ENCODE assay signal across 29 mouse cellular contexts in the genomic region with DNA sequence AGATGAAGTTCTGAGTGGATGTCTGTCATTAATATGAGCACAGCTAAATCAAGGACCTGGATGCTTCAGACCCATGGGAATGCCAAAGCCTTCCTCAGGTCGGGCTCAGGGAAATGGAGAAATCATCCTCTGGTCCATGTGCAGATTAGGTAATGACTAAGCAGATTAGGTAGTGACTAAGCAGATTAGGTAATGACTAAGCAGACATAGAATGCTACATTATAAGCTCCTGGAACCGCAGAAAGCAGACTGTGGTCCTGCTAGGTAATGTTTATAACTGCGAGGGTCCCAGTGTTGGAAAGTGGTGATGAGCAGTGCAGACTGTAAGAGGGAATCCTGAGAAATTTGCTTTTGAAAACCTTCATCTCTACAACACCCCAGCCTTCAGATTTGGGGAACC. TPM values are rescaled to one million over a fixed set of nuclear protein-coding genes. Genes with fewer than 3 reads are reported as not detected.
DNase-seq lines count a peak whose midpoint lies in the region; ATAC-seq and TF ChIP-seq lines count a peak whose summit lies in the region.
"Had no signal": no experiment of that assay in that cellular context is flagged by ENCODE, and none has a peak within 500 bp of the region (broad histone marks: within the 10 kb centered on the region; RNA-seq: fewer than 3 reads in every experiment).

No protein-coding gene starts in this region.

- TF ChIP-seq CTCF in liver, embryonic 14.5 days (IDR thresholded peaks at IDR 0.05; ENCODE audit: low read depth) = no peak
- no peak for TF ChIP-seq CTCF in layer of hippocampus, adult 2 months (conservative IDR thresholded peaks at IDR 0.05)

- no peak overlapping the region for H3K4me3 ChIP-seq in forebrain, embryonic 11.5 days (ENCODE audit: low read depth, low read length)
- H3K4me3 ChIP-seq in forebrain, embryonic 16.5 days (replicated peaks; ENCODE audit: low read length) = no peak overlapping the region
- H3K4me3 ChIP-seq in liver, embryonic 14.5 days (ENCODE audit: insufficient read depth in 1 of 2, low read depth in 2 of 2, low read length in 2 of 2) = no peak overlapping the region
- H3K4me3 ChIP-seq in layer of hippocampus, adult 2 months = no peak overlapping the region
- H3K4me3 ChIP-seq: embryonic facial prominence, embryonic 12.5 days; forebrain, embryonic 12.5 days; hindbrain, embryonic 13.5 days; limb, embryonic 13.5 days; megakaryocyte, embryonic 14.5 days had no signal

- no peak for ATAC-seq in forebrain, embryonic 11.5 days (replicated peaks; ENCODE audit: low FRiP score)
- ATAC-seq in forebrain, embryonic 16.5 days = no peak
- no peak for ATAC-seq in liver, embryonic 14.5 days (ENCODE audit: insufficient read depth)
- ATAC-seq: CD4-positive, CD25-positive, alpha-beta regulatory T cell, adult 4 months; intestine, embryonic 16.5 days; lung, postnatal 0 days; Patski had no signal

- no peak overlapping the region for H3K27ac ChIP-seq in forebrain, embryonic 11.5 days (ENCODE audit: low read depth, low read length)
- no peak overlapping the region for H3K27ac ChIP-seq in forebrain, embryonic 16.5 days (ENCODE audit: low read length)
- no peak overlapping the region for H3K27ac ChIP-seq in liver, embryonic 14.5 days
- H3K27ac ChIP-seq in layer of hippocampus, adult 2 months = no peak overlapping the region
- H3K27ac ChIP-seq: embryonic facial prominence, embryonic 12.5 days; forebrain, embryonic 12.5 days; hindbrain, embryonic 13.5 days; kidney, postnatal 0 days; limb, embryonic 13.5 days had no signal

- no peak overlapping the region for H3K4me2 ChIP-seq in forebrain, embryonic 11.5 days (ENCODE audit: low read depth, low read length, severe bottlenecking)
- H3K4me2 ChIP-seq in forebrain, embryonic 16.5 days (ENCODE audit: low read length) = no peak overlapping the region
- peak overlapping the region; percentile 26 for H3K4me2 ChIP-seq in liver, embryonic 14.5 days (ENCODE audit: low read depth)
- H3K4me2 ChIP-seq: embryonic facial prominence, embryonic 12.5 days; forebrain, embryonic 12.5 days; hindbrain, embryonic 13.5 days; limb, embryonic 13.5 days had no signal

- H3K4me1 ChIP-seq in forebrain, embryonic 11.5 days (replicated peaks; ENCODE audit: control insufficient read depth, insufficient read depth, low read length) = peaks cover 3% of the 10 kb centered on the region
- peaks cover 7% of the 10 kb centered on the region for H3K4me1 ChIP-seq in forebrain, embryonic 16.5 days (replicated peaks; ENCODE audit: control insufficient read depth, insufficient read depth, low read length)
- peaks cover 14 to 30% of the 10 kb centered on the region in 2 experiments for H3K4me1 ChIP-seq in liver, embryonic 14.5 days (replicated peaks; ENCODE audit: control insufficient read depth in 2 of 2, insufficient read depth in 2 of 2, low read length in 1 of 2)

- peak; percentile 51 for TF ChIP-seq EP300 in liver, embryonic 14.5 days (IDR thresholded peaks at IDR 0.05; ENCODE audit: low read depth)

- no peaks in the 10 kb centered on the region; the same call in 1 of the 2 replicates for H3K27me3 ChIP-seq in forebrain, embryonic 11.5 days (ENCODE audit: control insufficient read depth, insufficient read depth, low read length)
- no peaks in the 10 kb centered on the region for H3K27me3 ChIP-seq in forebrain, embryonic 16.5 days (replicated peaks; ENCODE audit: control insufficient read depth, insufficient read depth, low read length)
- H3K27me3 ChIP-seq in liver, embryonic 14.5 days (ENCODE audit: control insufficient read depth, insufficient read depth, low read length) = peaks cover 2% of the 10 kb centered on the region; the same call in 1 of the 2 replicates
- H3K27me3 ChIP-seq: hindbrain, embryonic 13.5 days; limb, embryonic 13.5 days; megakaryocyte, embryonic 14.5 days; Patski had no signal

- peak; percentile 13 for DNase-seq in forebrain, embryonic 11.5 days (ENCODE audit: low spot score)
- DNase-seq in retina, adult 2 months (ENCODE audit: low read depth, low spot score) = peak; percentile 61
- DNase-seq in retina, embryonic 14.5 days (ENCODE audit: low spot score) = no peak
- peak in 2 of 3 experiments; percentile 50 to 51 for DNase-seq in liver, embryonic 14.5 days (ENCODE audit: low read depth in 3 of 3, low spot score in 3 of 3)
- DNase-seq in ovary, postnatal 36 days (ENCODE audit: low spot score) = no peak
- no peak for DNase-seq in kidney, postnatal 25 days
- no peak for DNase-seq in layer of hippocampus, adult 2 months (ENCODE audit: low spot score in 2 of 2)
- DNase-seq: adrenal gland, postnatal 14 days; cerebellum, adult 11-12 months; cerebellum, adult 9-11 months; embryo, embryonic 11 days; gastrocnemius, postnatal 10 days; heart, postnatal 36 days; kidney, adult 8-10 months; lung, adult 18-20 months; lung, postnatal 4 days; midbrain, embryonic 14.5 days; right cerebral cortex, postnatal 14 days had no signal

- WGBS in forebrain, embryonic 11.5 days = 84% methylated on average over 3 of the region's 3 CpGs
- WGBS in forebrain, embryonic 16.5 days = 77% methylated on average over 3 of the region's 3 CpGs
- 53% methylated on average over 3 of the region's 3 CpGs for WGBS in liver, embryonic 14.5 days (ENCODE audit: insufficient replicate concordance)

- H3K36me3 ChIP-seq in forebrain, embryonic 11.5 days (ENCODE audit: control insufficient read depth, insufficient read depth, low read length) = no peaks in the 10 kb centered on the region
- no peaks in the 10 kb centered on the region for H3K36me3 ChIP-seq in forebrain, embryonic 16.5 days (ENCODE audit: control insufficient read depth, insufficient read depth)
- no peaks in the 10 kb centered on the region for H3K36me3 ChIP-seq in liver, embryonic 14.5 days (replicated peaks; ENCODE audit: control insufficient read depth, insufficient read depth, low read depth)
- H3K36me3 ChIP-seq: embryonic facial prominence, embryonic 12.5 days; forebrain, embryonic 12.5 days; hindbrain, embryonic 13.5 days; limb, embryonic 13.5 days had no signal

- H3K9me3 ChIP-seq in forebrain, embryonic 11.5 days (ENCODE audit: control insufficient read depth, low read length) = no peaks in the 10 kb centered on the region
- no peaks in the 10 kb centered on the region for H3K9me3 ChIP-seq in forebrain, embryonic 16.5 days (ENCODE audit: control insufficient read depth, low read length)
- H3K9me3 ChIP-seq in liver, embryonic 14.5 days (ENCODE audit: control insufficient read depth, low read length) = no peaks in the 10 kb centered on the region
- H3K9me3 ChIP-seq: embryonic facial prominence, embryonic 12.5 days; forebrain, embryonic 12.5 days; hindbrain, embryonic 13.5 days; limb, embryonic 13.5 days; megakaryocyte, embryonic 14.5 days had no signal

- H3K9ac ChIP-seq in forebrain, embryonic 11.5 days (ENCODE audit: low read length) = no peak overlapping the region
- no peak overlapping the region for H3K9ac ChIP-seq in forebrain, embryonic 16.5 days (replicated peaks; ENCODE audit: low read depth, low read length)
- H3K9ac ChIP-seq in liver, embryonic 14.5 days (replicated peaks) = no peak overlapping the region
- H3K9ac ChIP-seq: embryonic facial prominence, embryonic 12.5 days; forebrain, embryonic 12.5 days; hindbrain, embryonic 13.5 days; limb, embryonic 13.5 days had no signal

RNA-seq across cellular contexts. Expression of gene Sertad2, which starts 4.6 kb away (rescaled TPM):
- polyA plus RNA-seq in forebrain, embryonic 11.5 days (2014; fragmentation: Nextera tagmentation; extraction: Ambion mirVana) = 26.5 and 29.4 TPM in 2 replicates
- 30.3 and 38.0 TPM in 2 replicates for polyA plus RNA-seq in forebrain, embryonic 16.5 days (2015; fragmentation: Nextera tagmentation; extraction: Ambion mirVana)
- polyA plus RNA-seq in liver, embryonic 14.5 days (2012; rRNA removed) = 10.5 and 11.6 TPM in 2 replicates
- polyA plus RNA-seq in liver, embryonic 14.5 days (2014; fragmentation: Nextera tagmentation; extraction: Ambion mirVana) = 22.5 and 23.6 TPM in 2 replicates
- total RNA-seq in layer of hippocampus, adult 2 months (2021) = 10 to 100 TPM; 21.5 to 25.6 TPM

Comparison
In these comparisons a context has a peak if more than half of its experiments do, and no peak if none do; other contexts are left out.
1. DNase-seq: peak in forebrain, embryonic 11.5 days (single experiment), retina, adult 2 months (single experiment) and liver, embryonic 14.5 days (2 of 3); none in retina, embryonic 14.5 days (single experiment), ovary, postnatal 36 days (single experiment), kidney, postnatal 25 days (0 of 2) and layer of hippocampus, adult 2 months (0 of 2).